In genomic region chr6:147043633-147044032, GRCm38 (mm10) we compare ENCODE assay signal across 9 mouse cellular contexts. TPM values are rescaled to one million over a fixed set of nuclear protein-coding genes. Genes with fewer than 3 reads are reported as not detected.
DNase-seq lines count a peak whose midpoint lies in the region; ATAC-seq and TF ChIP-seq lines count a peak whose summit lies in the region.
"Had no signal": no experiment of that assay in that cellular context is flagged by ENCODE, and none has a peak within 500 bp of the region (broad histone marks: within the 10 kb centered on the region; RNA-seq: fewer than 3 reads in every experiment).

No protein-coding gene starts in this region.

- no peak for TF ChIP-seq EP300 in heart, postnatal 0 days (IDR thresholded peaks at IDR 0.05; ENCODE audit: low read depth)

- H3K27ac ChIP-seq in heart, postnatal 0 days (ENCODE audit: low read depth): peak overlapping the region; percentile 90; the same call in 1 of the 2 replicates
- no peak overlapping the region for H3K27ac ChIP-seq in midbrain, embryonic 11.5 days (ENCODE audit: low read depth, low read length)

- H3K36me3 ChIP-seq in G1E (replicated peaks): peaks cover 32% of the 10 kb centered on the region
- H3K36me3 ChIP-seq in heart, postnatal 0 days (replicated peaks; ENCODE audit: control insufficient read depth, insufficient read depth, low read length): peaks cover 28% of the 10 kb centered on the region
- H3K36me3 ChIP-seq in midbrain, embryonic 11.5 days (ENCODE audit: control insufficient read depth, insufficient read depth, low read length): no peaks in the 10 kb centered on the region

- no peak for TF ChIP-seq CTCF in G1E (IDR thresholded peaks at IDR 0.05; ENCODE audit: low read depth, low read length)
- TF ChIP-seq CTCF in heart, postnatal 0 days (IDR thresholded peaks at IDR 0.05; ENCODE audit: low read depth): no peak

- H3K4me2 ChIP-seq in heart, postnatal 0 days (ENCODE audit: low read depth, low read length): peak overlapping the region; percentile 69
- H3K4me2 ChIP-seq in midbrain, embryonic 11.5 days: peak overlapping the region; percentile 53

- H3K4me1 ChIP-seq in G1E (ENCODE audit: insufficient read depth, low read depth, low read length): peaks cover 17% of the 10 kb centered on the region
- H3K4me1 ChIP-seq in heart, postnatal 0 days (ENCODE audit: control insufficient read depth, insufficient read depth): peaks cover 20% of the 10 kb centered on the region
- peaks cover 3% of the 10 kb centered on the region; the same call in 1 of the 2 replicates for H3K4me1 ChIP-seq in midbrain, embryonic 11.5 days (ENCODE audit: control insufficient read depth, insufficient read depth, low read length)

- peak; percentile 50 for DNase-seq in heart, adult 11 months
- DNase-seq in heart, postnatal 10 days: no peak
- DNase-seq in G1E (ENCODE audit: low spot score): no peak
- no peak for DNase-seq in heart, postnatal 0 days (ENCODE audit: low spot score)
- no peak for DNase-seq in midbrain, embryonic 11.5 days (ENCODE audit: low spot score, missing footprints)
- DNase-seq in gastrocnemius, postnatal 25 days: no peak
- DNase-seq in testis, postnatal 14 days (ENCODE audit: low spot score): no peak
- no peak for DNase-seq in urinary bladder, adult 2 months (ENCODE audit: low spot score)
- DNase-seq: layer of hippocampus, postnatal 36 days had no signal

- peak overlapping the region; percentile 93 for H3K9ac ChIP-seq in heart, postnatal 0 days (replicated peaks; ENCODE audit: low read depth, low read length)
- H3K9ac ChIP-seq in midbrain, embryonic 11.5 days (ENCODE audit: low read length): peak overlapping the region; percentile 86

- intact Hi-C loops in heart, postnatal 10 days (cut with DNase I): no loop called here

- H3K9me3 ChIP-seq in G1E (replicated peaks): no peaks in the 10 kb centered on the region
- H3K9me3 ChIP-seq in heart, postnatal 0 days (replicated peaks; ENCODE audit: control insufficient read depth, low read length): no peaks in the 10 kb centered on the region
- H3K9me3 ChIP-seq in midbrain, embryonic 11.5 days (ENCODE audit: control insufficient read depth, low read length): no peaks in the 10 kb centered on the region

- 35% methylated on average over 7 of the region's 7 CpGs for WGBS in heart, postnatal 0 days
- 50% methylated on average over 7 of the region's 7 CpGs for WGBS in midbrain, embryonic 11.5 days

- peak overlapping the region; percentile 97 for H3K4me3 ChIP-seq in G1E (ENCODE audit: low read depth, low read length)
- H3K4me3 ChIP-seq in heart, postnatal 0 days (ENCODE audit: low read depth, low read length): peak overlapping the region; percentile 90
- H3K4me3 ChIP-seq in midbrain, embryonic 11.5 days (ENCODE audit: low read depth, low read length): peak overlapping the region; percentile 67

- H3K27me3 ChIP-seq in G1E (ENCODE audit: insufficient read depth, low read length): peaks cover 3% of the 10 kb centered on the region; the same call in 1 of the 2 replicates
- no peaks in the 10 kb centered on the region for H3K27me3 ChIP-seq in heart, postnatal 0 days (ENCODE audit: control insufficient read depth, insufficient read depth, low read length)
- H3K27me3 ChIP-seq in midbrain, embryonic 11.5 days (ENCODE audit: control insufficient read depth, insufficient read depth, low read length): no peaks in the 10 kb centered on the region

- ATAC-seq in G1E (ENCODE audit: extremely low read depth, insufficient number of reproducible peaks, low FRiP score, poor library complexity, severe bottlenecking): peak; percentile 17; the same call in 1 of the 2 replicates
- no peak for ATAC-seq in heart, postnatal 0 days (ENCODE audit: insufficient read depth, low read depth)
- ATAC-seq in midbrain, embryonic 11.5 days (ENCODE audit: low FRiP score): no peak

RNA-seq across cellular contexts. Expression of gene Mrps35, which starts 1.1 kb away (rescaled TPM):
- 100 to 1,000 TPM; 145 to 150 TPM for total RNA-seq in heart, postnatal 10 days (2021)
- total RNA-seq in G1E (2014; fragmentation: Nextera tagmentation) (46.1 and 53.2 TPM in 2 replicates), G1E (2017) (93.1 and 95.4 TPM in 2 replicates)
- 11.2 and 17.6 TPM in 2 replicates for polyA plus RNA-seq in G1E (2012)
- total RNA-seq in heart, postnatal 0 days (2014; rRNA removed; ENCODE audit: low replicate concordance): 17.6 and 24.2 TPM in 2 replicates
- polyA plus RNA-seq in heart, postnatal 0 days (2015; fragmentation: Nextera tagmentation; extraction: Ambion mirVana): 196 and 197 TPM in 2 replicates
- polyA plus RNA-seq in midbrain, embryonic 11.5 days (2014; fragmentation: Nextera tagmentation; extraction: Ambion mirVana): 88.1 and 97.8 TPM in 2 replicates
- 10 to 100 TPM; 51.7 to 59.4 TPM for total RNA-seq in gastrocnemius, postnatal 25 days (2021)
- polyA plus RNA-seq in urinary bladder, adult 2 months (2012; rRNA removed): 51.2 and 58.6 TPM in 2 replicates

RNA-seq across cellular contexts. Expression of gene Rep15, which starts 11.2 kb away (rescaled TPM):
- 1 to 10 TPM; 1.1 to 1.3 TPM for total RNA-seq in heart, postnatal 10 days (2021)
- total RNA-seq in G1E (2014; fragmentation: Nextera tagmentation) (not detected in 2 replicates), G1E (2017) (0.05 and 0.12 TPM in 2 replicates)
- not detected in 2 replicates for polyA plus RNA-seq in G1E (2012)
- 0.97 TPM in 1 of 2 replicates, not detected in the other for total RNA-seq in heart, postnatal 0 days (2014; rRNA removed; ENCODE audit: low replicate concordance)
- 0.21 and 0.48 TPM in 2 replicates for polyA plus RNA-seq in heart, postnatal 0 days (2015; fragmentation: Nextera tagmentation; extraction: Ambion mirVana)
- polyA plus RNA-seq in midbrain, embryonic 11.5 days (2014; fragmentation: Nextera tagmentation; extraction: Ambion mirVana): 0.55 and 0.88 TPM in 2 replicates
- under 1 TPM; 0.54 to 0.59 TPM for total RNA-seq in gastrocnemius, postnatal 25 days (2021)
- polyA plus RNA-seq in urinary bladder, adult 2 months (2012; rRNA removed): 1.2 and 1.3 TPM in 2 replicates

RNA-seq across cellular contexts. Expression of gene Mansc4, which starts 43.2 kb away (rescaled TPM):
- total RNA-seq in heart, postnatal 10 days (2021): not detected
- not detected in 2 replicates for total RNA-seq in G1E (2014; fragmentation: Nextera tagmentation)
- total RNA-seq in G1E (2017): not detected in 2 replicates
- polyA plus RNA-seq in G1E (2012): not detected in 2 replicates
- total RNA-seq in heart, postnatal 0 days (2014; rRNA removed; ENCODE audit: low replicate concordance): not detected in 2 replicates
- 0.14 and 0.30 TPM in 2 replicates for polyA plus RNA-seq in heart, postnatal 0 days (2015; fragmentation: Nextera tagmentation; extraction: Ambion mirVana)
- polyA plus RNA-seq in midbrain, embryonic 11.5 days (2014; fragmentation: Nextera tagmentation; extraction: Ambion mirVana): 0.72 and 0.83 TPM in 2 replicates
- total RNA-seq in gastrocnemius, postnatal 25 days (2021): not detected
- polyA plus RNA-seq in urinary bladder, adult 2 months (2012; rRNA removed): 4.3 and 4.7 TPM in 2 replicates

RNA-seq across cellular contexts. Expression of gene Klhl42, which starts 47.5 kb away (rescaled TPM):
- 1 to 10 TPM; 8.5 to 9.5 TPM for total RNA-seq in heart, postnatal 10 days (2021)
- total RNA-seq in G1E (2014; fragmentation: Nextera tagmentation) (11.3 and 15.7 TPM in 2 replicates), G1E (2017) (7.3 and 8.0 TPM in 2 replicates)
- 3.8 and 4.4 TPM in 2 replicates for polyA plus RNA-seq in G1E (2012)
- 7.1 and 56.8 TPM in 2 replicates for total RNA-seq in heart, postnatal 0 days (2014; rRNA removed; ENCODE audit: low replicate concordance)
- polyA plus RNA-seq in heart, postnatal 0 days (2015; fragmentation: Nextera tagmentation; extraction: Ambion mirVana): 2.1 and 2.2 TPM in 2 replicates
- polyA plus RNA-seq in midbrain, embryonic 11.5 days (2014; fragmentation: Nextera tagmentation; extraction: Ambion mirVana): 8.6 and 9.3 TPM in 2 replicates
- total RNA-seq in gastrocnemius, postnatal 25 days (2021): 1 to 10 TPM; 2.3 to 2.4 TPM
- 18.4 and 21.9 TPM in 2 replicates for polyA plus RNA-seq in urinary bladder, adult 2 months (2012; rRNA removed)
